Mouse (Mus musculus): ENCODE measurements around the gene B9d1. TPM values are rescaled to one million over a fixed set of nuclear protein-coding genes. Genes with fewer than 3 reads are reported as not detected.

Gene B9d1
- polyA plus RNA-seq, 1 experiment from 2014 or later: 13.3 TPM

DNA sequence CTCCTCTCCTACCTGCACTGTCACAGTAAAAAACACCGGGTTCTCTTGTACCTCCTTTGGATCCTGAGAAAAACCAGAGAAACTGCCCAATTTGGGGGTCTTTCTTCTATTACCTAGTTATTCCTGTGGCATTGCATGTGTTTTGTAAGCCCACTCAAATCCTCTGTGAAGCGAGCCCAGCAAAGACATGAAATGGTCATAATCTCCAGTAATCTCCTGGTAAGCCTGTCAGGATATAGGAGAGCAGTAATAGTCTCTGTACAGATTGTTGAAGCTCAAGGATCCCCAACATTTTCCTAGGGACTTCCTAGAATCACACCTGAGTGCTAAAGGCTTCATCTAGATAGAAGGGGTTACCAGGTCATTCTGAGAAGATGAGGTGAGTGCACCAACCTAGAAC is 36.2 kb downstream of the B9d1 start:
- H3K4me2 ChIP-seq: no peak overlapping the region
- H3K27ac ChIP-seq (ENCODE audit: low read depth, low read length): no peak overlapping the region
- H3K4me1 ChIP-seq (ENCODE audit: control insufficient read depth, insufficient read depth, low read length): peaks cover 11% of the 10 kb centered on the region; the same call in 1 of the 2 replicates
- no peak for ATAC-seq (replicated peaks; ENCODE audit: insufficient number of reproducible peaks, low FRiP score, low TSS enrichment)
- no peaks in the 10 kb centered on the region for H3K27me3 ChIP-seq (ENCODE audit: control insufficient read depth, insufficient read depth, low read length)
- H3K9ac ChIP-seq (ENCODE audit: low read depth, low read length): no peak overlapping the region
- peaks cover 4% of the 10 kb centered on the region; the same call in 1 of the 2 replicates for H3K36me3 ChIP-seq (ENCODE audit: control insufficient read depth, insufficient read depth, low read length)
- no peak overlapping the region for H3K4me3 ChIP-seq (ENCODE audit: low read depth, low read length)
- no peaks in the 10 kb centered on the region for H3K9me3 ChIP-seq (replicated peaks; ENCODE audit: control insufficient read depth, low read length)
- 84% methylated on average over 2 of the region's 2 CpGs for WGBS (ENCODE audit: insufficient replicate concordance)

DNA sequence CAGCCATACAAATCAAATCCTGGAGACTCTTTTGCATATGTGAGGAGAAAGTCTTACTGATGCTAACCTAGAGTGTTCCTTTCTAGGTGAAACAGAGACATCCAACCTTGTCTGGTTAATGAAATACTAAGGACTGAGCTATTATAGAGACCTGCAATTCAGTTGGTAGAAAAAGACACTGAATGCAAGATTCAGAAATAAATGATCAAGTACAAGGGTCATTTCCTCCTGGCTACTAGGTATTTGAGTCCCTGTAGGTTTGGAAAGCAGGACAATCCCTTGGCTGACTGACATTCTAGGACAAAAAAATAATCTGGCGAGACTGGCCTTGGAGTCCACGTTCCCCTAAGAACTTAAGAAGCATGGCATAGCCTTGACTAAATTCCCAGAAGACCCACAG is 40.6 kb downstream of the B9d1 start:
- Histone ChIP-seq H3K4me3 (ENCODE audit: low read depth, low read length) (no peak overlapping the region), H3K4me1 (ENCODE audit: control insufficient read depth, insufficient read depth, low read length) (peaks cover 5% of the 10 kb centered on the region; the same call in 1 of the 2 replicates), H3K4me2 (no peak overlapping the region), H3K36me3 (ENCODE audit: control insufficient read depth, insufficient read depth, low read length) (0 out of 2 replicates have a peak, but pooled peaks cover 2% of the 10 kb centered on the region), H3K9ac (ENCODE audit: low read depth, low read length) (no peak overlapping the region), H3K9me3 (replicated peaks; ENCODE audit: control insufficient read depth, low read length) (no peaks in the 10 kb centered on the region), H3K27ac (ENCODE audit: low read depth, low read length) (no peak overlapping the region), H3K27me3 (ENCODE audit: control insufficient read depth, insufficient read depth, low read length) (no peaks in the 10 kb centered on the region)
- WGBS (ENCODE audit: insufficient replicate concordance): 91% methylated on average over 2 of the region's 2 CpGs
- no peak for ATAC-seq (replicated peaks; ENCODE audit: insufficient number of reproducible peaks, low FRiP score, low TSS enrichment)

DNA sequence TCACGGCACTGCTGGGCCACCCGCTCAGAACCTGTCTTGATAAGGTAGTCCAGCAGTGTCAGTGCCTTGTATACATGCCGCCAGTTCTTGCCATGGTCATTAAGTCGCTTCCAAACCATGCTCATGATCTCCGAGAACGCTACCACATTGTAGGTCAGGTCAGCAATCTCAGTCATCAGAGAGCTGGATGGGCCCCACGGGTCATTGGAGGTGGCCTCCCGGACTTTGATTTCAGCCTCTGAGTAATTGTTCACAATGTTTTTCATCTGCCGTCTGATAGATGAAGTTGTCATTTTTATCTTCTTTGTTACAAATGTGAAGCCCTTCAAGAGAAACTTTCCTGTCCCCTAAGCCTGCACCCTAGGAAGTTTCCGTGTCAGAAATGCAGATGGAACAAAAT is 41.5 kb downstream of the B9d1 start:
- WGBS (ENCODE audit: insufficient replicate concordance): 84% methylated on average over 10 of the region's 10 CpGs
- Histone ChIP-seq H3K4me3 (ENCODE audit: low read depth, low read length) (no peak overlapping the region), H3K4me1 (ENCODE audit: control insufficient read depth, insufficient read depth, low read length) (peaks cover 5% of the 10 kb centered on the region; the same call in 1 of the 2 replicates), H3K9me3 (replicated peaks; ENCODE audit: control insufficient read depth, low read length) (no peaks in the 10 kb centered on the region), H3K36me3 (ENCODE audit: control insufficient read depth, insufficient read depth, low read length) (0 out of 2 replicates have a peak, but pooled peaks cover 2% of the 10 kb centered on the region), H3K4me2 (no peak overlapping the region), H3K27ac (ENCODE audit: low read depth, low read length) (no peak overlapping the region), H3K27me3 (ENCODE audit: control insufficient read depth, insufficient read depth, low read length) (no peaks in the 10 kb centered on the region), H3K9ac (ENCODE audit: low read depth, low read length) (no peak overlapping the region)
- ATAC-seq (replicated peaks; ENCODE audit: insufficient number of reproducible peaks, low FRiP score, low TSS enrichment): no peak

DNA sequence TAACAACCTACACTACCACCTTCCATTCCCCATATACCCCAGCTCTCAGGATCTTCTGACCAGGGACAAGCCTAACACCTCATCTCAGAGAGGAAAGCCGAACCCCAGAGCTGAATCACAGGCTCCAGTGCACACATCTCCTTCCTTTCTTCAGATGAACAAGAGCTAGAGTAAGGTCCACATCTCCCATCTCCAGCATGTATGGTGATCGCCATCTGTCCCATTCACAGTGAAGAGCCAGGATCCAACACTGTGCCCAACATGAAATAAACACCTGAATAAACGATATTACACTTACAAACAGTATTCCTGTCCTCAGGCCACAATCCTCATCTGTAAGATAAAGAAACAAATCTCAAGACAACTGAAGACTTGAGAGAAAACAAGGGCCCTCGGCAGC is 42.8 kb downstream of the B9d1 start:
- no peaks in the 10 kb centered on the region for H3K27me3 ChIP-seq (ENCODE audit: control insufficient read depth, insufficient read depth, low read length)
- no peak for ATAC-seq (replicated peaks; ENCODE audit: insufficient number of reproducible peaks, low FRiP score, low TSS enrichment)
- 86% methylated on average over 4 of the region's 4 CpGs for WGBS (ENCODE audit: insufficient replicate concordance)
- H3K36me3 ChIP-seq (ENCODE audit: control insufficient read depth, insufficient read depth, low read length): 0 out of 2 replicates have a peak, but pooled peaks cover 2% of the 10 kb centered on the region
- H3K9me3 ChIP-seq (replicated peaks; ENCODE audit: control insufficient read depth, low read length): no peaks in the 10 kb centered on the region
- no peak overlapping the region for H3K4me2 ChIP-seq
- H3K27ac ChIP-seq (ENCODE audit: low read depth, low read length): no peak overlapping the region
- H3K4me1 ChIP-seq (ENCODE audit: control insufficient read depth, insufficient read depth, low read length): peaks cover 3% of the 10 kb centered on the region; the same call in 1 of the 2 replicates
- H3K4me3 ChIP-seq (ENCODE audit: low read depth, low read length): no peak overlapping the region
- no peak overlapping the region for H3K9ac ChIP-seq (ENCODE audit: low read depth, low read length)

DNA sequence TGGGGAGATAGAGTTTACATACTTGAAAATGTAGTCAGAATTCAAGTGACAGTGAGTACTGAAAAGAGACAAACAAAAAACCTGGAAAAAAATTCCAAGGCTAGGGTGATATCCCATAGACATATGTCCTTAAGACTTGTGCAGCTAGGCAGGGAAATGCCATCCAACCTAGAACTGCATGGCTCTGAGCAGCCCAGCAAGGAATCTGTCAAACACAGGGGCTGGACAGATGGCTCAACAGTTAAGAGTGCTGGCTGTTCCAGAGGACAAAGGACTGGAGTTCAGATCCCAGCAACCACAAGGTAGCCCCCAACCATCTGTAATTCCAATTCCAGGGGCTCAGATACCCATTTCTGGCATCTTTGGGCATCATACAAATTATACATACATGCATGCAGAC is 45.7 kb downstream of the B9d1 start:
- Histone ChIP-seq H3K36me3 (ENCODE audit: control insufficient read depth, insufficient read depth, low read length) (0 out of 2 replicates have a peak, but pooled peaks cover 2% of the 10 kb centered on the region), H3K4me1 (ENCODE audit: control insufficient read depth, insufficient read depth, low read length) (no peaks in the 10 kb centered on the region), H3K9ac (ENCODE audit: low read depth, low read length) (no peak overlapping the region), H3K9me3 (replicated peaks; ENCODE audit: control insufficient read depth, low read length) (no peaks in the 10 kb centered on the region), H3K27ac (ENCODE audit: low read depth, low read length) (no peak overlapping the region), H3K27me3 (ENCODE audit: control insufficient read depth, insufficient read depth, low read length) (no peaks in the 10 kb centered on the region), H3K4me2 (no peak overlapping the region), H3K4me3 (ENCODE audit: low read depth, low read length) (no peak overlapping the region)
- ATAC-seq (replicated peaks; ENCODE audit: insufficient number of reproducible peaks, low FRiP score, low TSS enrichment): no peak

DNA sequence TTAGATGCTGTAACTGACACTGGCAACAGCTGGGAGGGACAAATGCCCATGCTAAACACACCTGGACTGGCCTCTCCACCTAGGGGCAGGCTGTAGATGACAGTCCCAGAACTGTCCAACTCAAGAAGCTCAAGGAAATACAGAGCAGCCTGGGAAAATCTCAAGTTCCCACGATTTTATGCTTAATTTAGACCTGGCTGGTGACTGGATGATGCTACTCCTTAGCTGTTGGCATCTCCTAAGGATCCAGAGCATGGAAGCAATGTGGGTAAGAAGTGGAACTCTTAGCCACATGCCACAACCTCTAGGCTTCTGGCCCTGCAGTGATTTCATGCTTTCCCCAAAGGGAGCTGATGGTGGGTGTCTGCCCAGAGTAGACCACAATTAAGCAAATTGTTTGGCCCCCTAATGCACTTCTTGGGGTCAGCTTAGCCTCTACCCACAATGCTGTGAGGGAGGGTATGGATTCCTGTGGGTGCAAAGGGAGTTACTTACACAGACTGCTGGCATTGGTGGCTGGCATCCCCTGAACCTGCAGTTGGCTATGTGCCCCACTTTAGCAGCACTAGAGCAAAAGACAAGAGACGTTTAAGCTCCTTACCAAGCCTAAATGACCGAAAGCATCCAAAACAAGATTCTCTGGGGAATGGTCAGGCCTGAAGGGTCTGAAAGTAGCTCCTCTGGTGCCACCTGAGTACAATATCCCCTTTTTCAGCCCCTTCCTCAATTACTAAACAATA is 48.2 kb downstream of the B9d1 start:
- Histone ChIP-seq H3K4me1 (ENCODE audit: control insufficient read depth, insufficient read depth, low read length) (peaks cover 3% of the 10 kb centered on the region; the same call in 1 of the 2 replicates), H3K9ac (ENCODE audit: low read depth, low read length) (no peak overlapping the region), H3K27me3 (ENCODE audit: control insufficient read depth, insufficient read depth, low read length) (no peaks in the 10 kb centered on the region), H3K27ac (ENCODE audit: low read depth, low read length) (no peak overlapping the region), H3K4me3 (ENCODE audit: low read depth, low read length) (no peak overlapping the region), H3K4me2 (no peak overlapping the region), H3K36me3 (ENCODE audit: control insufficient read depth, insufficient read depth, low read length) (no peaks in the 10 kb centered on the region), H3K9me3 (replicated peaks; ENCODE audit: control insufficient read depth, low read length) (no peaks in the 10 kb centered on the region)
- ATAC-seq (replicated peaks; ENCODE audit: insufficient number of reproducible peaks, low FRiP score, low TSS enrichment): no peak
- WGBS (ENCODE audit: insufficient replicate concordance): 80% methylated on average over 3 of the region's 3 CpGs

DNA sequence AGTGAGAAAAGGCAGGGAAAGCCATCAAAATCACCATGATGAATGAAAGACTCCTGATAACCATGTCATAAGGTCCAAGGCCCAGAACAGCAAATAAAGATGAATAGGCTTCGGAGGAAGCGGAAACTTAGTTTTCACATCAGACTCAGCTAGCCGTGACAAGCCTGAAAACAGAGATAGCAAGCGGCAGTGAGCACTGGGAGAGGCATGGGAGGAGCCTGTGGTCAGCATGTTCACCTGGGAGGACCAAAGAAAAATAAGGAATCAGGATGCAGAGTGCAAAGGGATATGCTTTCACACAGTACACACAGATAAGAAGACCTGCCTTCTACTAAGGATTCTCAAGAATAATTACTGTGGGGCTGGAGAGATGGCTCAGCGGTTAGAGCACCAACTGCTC is 54.6 kb downstream of the B9d1 start:
- no peak for ATAC-seq (replicated peaks; ENCODE audit: insufficient number of reproducible peaks, low FRiP score, low TSS enrichment)
- 48% methylated on average over 5 of the region's 5 CpGs for whole genome bisulfite sequencing (ENCODE audit: insufficient replicate concordance)

DNA sequence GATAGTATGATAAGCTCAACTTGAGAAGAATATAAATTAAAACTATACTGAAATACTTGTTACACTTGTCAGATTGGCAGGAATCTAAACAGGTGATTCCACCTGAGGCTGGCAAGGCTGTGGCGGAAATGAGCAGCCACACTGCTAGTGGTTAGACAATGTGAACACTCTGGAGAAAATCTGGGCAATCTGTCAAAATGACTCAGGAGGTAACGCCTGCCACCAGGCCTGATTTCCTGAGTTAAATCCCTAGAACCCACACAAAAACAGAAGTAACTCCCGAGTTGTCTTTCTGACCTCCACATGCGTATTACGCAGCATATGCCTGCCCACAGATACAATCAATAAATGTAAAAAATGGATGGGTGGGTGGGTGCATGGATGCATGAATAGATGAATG is 57.5 kb downstream of the B9d1 start:
- no peak overlapping the region for H3K4me2 ChIP-seq

More for the DNA sequence above, 54.6 kb downstream of the B9d1 start:
- Histone ChIP-seq H3K27ac (ENCODE audit: low read depth, low read length) (no peak overlapping the region), H3K4me1 (ENCODE audit: control insufficient read depth, insufficient read depth, low read length) (peaks cover 21% of the 10 kb centered on the region), H3K9me3 (replicated peaks; ENCODE audit: control insufficient read depth, low read length) (no peaks in the 10 kb centered on the region), H3K4me2 (no peak overlapping the region), H3K4me3 (ENCODE audit: low read depth, low read length) (no peak overlapping the region), H3K27me3 (ENCODE audit: control insufficient read depth, insufficient read depth, low read length) (no peaks in the 10 kb centered on the region), H3K36me3 (ENCODE audit: control insufficient read depth, insufficient read depth, low read length) (no peaks in the 10 kb centered on the region), H3K9ac (ENCODE audit: low read depth, low read length) (no peak overlapping the region)

More for the DNA sequence above, 57.5 kb downstream of the B9d1 start:
- Histone ChIP-seq H3K4me1 (ENCODE audit: control insufficient read depth, insufficient read depth, low read length) (peaks cover 21% of the 10 kb centered on the region), H3K36me3 (ENCODE audit: control insufficient read depth, insufficient read depth, low read length) (no peaks in the 10 kb centered on the region), H3K9ac (ENCODE audit: low read depth, low read length) (no peak overlapping the region), H3K4me3 (ENCODE audit: low read depth, low read length) (no peak overlapping the region), H3K27me3 (ENCODE audit: control insufficient read depth, insufficient read depth, low read length) (no peaks in the 10 kb centered on the region), H3K9me3 (replicated peaks; ENCODE audit: control insufficient read depth, low read length) (no peaks in the 10 kb centered on the region), H3K27ac (ENCODE audit: low read depth, low read length) (no peak overlapping the region)
- WGBS (ENCODE audit: insufficient replicate concordance): 74% methylated on average over 5 of the region's 5 CpGs
- no peak for ATAC-seq (replicated peaks; ENCODE audit: insufficient number of reproducible peaks, low FRiP score, low TSS enrichment)

Measured in heart, embryonic 11.5 days (tissue).